Mouse (Mus musculus) testis, adult 2 months (tissue): ENCODE data around the gene Gm44790. TPM values are rescaled to one million over a fixed set of nuclear protein-coding genes. Genes with fewer than 3 reads are reported as not detected.
"Not testable (repeated sequence)": the region's sequence is repeated elsewhere in the genome, so short reads cannot be mapped to it uniquely, and the experiment has no call there.

Experiments used
- H3K27ac ChIP-seq: fragments of 200-500 bp; 2 replicates; pipeline ENCODE4 v1.5.1; 2012; ENCODE audit warnings: low read depth, low read length; ENCODE audit not compliant: control insufficient read depth, insufficient read depth
- H3K27me3 ChIP-seq: fragments of 200-500 bp; 2 replicates; pipeline ENCODE4 v1.6.1; 2012; ENCODE audit warnings: mild to moderate bottlenecking, low read length, moderate library complexity; ENCODE audit not compliant: control insufficient read depth, insufficient read depth
- H3K36me3 ChIP-seq: fragments of 200-500 bp; 2 replicates; pipeline ENCODE4 v1.6.1; 2012; ENCODE audit warnings: mild to moderate bottlenecking, low read length; ENCODE audit not compliant: control insufficient read depth, insufficient read depth
- H3K4me1 ChIP-seq: fragments of 200-500 bp; 2 replicates; pipeline ENCODE4 v1.6.1; 2012; ENCODE audit warnings: low read length; ENCODE audit not compliant: control insufficient read depth, insufficient read depth
- H3K4me3 ChIP-seq: fragments of 200-500 bp; 2 replicates; pipeline ENCODE4 v1.5.1; 2012; ENCODE audit warnings: low read depth, mild to moderate bottlenecking, low read length, moderate library complexity, mixed read lengths; ENCODE audit not compliant: control insufficient read depth
- CTCF ChIP-seq: fragments of 200-500 bp; IDR thresholded peaks from 2 replicates; pipeline ENCODE4 v1.5.1; 2012; ENCODE audit warnings: low read depth, mild to moderate bottlenecking, inconsistent platforms, low read length, moderate library complexity; ENCODE audit not compliant: control insufficient read depth, insufficient read depth, insufficient replicate concordance
- POLR2A ChIP-seq: fragments of 200-500 bp; IDR thresholded peaks from 2 replicates; pipeline ENCODE4 v1.6.1; 2012; ENCODE audit warnings: low read depth, mild to moderate bottlenecking, inconsistent platforms, low read length, moderate library complexity; ENCODE audit not compliant: control insufficient read depth
- polyA plus RNA-seq: library from polyadenylated mRNA; depleted of rRNA; stranded (reverse); fragments of >200 nt; gene quantifications from 2 replicates; pipeline ENCODE4 v1.2.3, GENCODE M21; 2012; rRNA removed

Gm44790 gene
- 2.8 and 3.1 TPM in 2 replicates for polyA plus RNA-seq

- Histone ChIP-seq H3K36me3 (peaks cover 5% of the 10 kb centered on the region), H3K27me3 (no peaks in the 10 kb centered on the region), H3K27ac (no peak within 1 kb of the TSS), H3K4me1 (no peaks in the 10 kb centered on the region), H3K4me3 (no peak within 1 kb of the TSS)
- TF ChIP-seq POLR2A (no peak), CTCF (no peak)
Observed at GRCm38 (mm10) chr6:86426358-86426757, at the start of gene Gm44790. TSS of gene Gm44790 (plus strand) at chr6:86426658.

DNA sequence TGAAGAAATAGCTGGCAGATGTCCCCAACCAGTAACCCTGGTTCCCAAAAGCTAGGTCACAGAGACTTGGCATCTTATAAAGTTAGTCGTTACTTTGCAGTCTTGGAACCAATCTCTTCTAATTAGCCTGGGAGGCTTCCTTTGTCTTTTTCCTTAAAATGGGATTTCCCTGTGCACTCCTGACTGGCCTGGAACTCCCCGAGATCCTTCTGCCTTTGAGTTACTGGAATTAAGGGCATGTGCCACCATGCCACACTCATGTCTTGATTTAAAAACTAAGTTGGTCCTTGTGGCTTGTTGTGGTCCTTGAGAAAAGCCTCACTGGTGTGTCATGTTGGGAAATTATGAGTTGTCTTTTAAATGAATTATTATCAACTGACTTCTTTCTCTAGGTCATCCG lies 48.1 kb upstream of the Gm44790 start:
- TF ChIP-seq POLR2A, result no peak
- TF ChIP-seq CTCF, result no peak
- Histone ChIP-seq H3K27me3 (no peaks in the 10 kb centered on the region), H3K27ac (no peak overlapping the region), H3K4me1 (no peaks in the 10 kb centered on the region; the same call in 1 of the 2 replicates), H3K4me3 (no peak overlapping the region), H3K36me3 (peaks cover 2% of the 10 kb centered on the region; the same call in 1 of the 2 replicates)

DNA sequence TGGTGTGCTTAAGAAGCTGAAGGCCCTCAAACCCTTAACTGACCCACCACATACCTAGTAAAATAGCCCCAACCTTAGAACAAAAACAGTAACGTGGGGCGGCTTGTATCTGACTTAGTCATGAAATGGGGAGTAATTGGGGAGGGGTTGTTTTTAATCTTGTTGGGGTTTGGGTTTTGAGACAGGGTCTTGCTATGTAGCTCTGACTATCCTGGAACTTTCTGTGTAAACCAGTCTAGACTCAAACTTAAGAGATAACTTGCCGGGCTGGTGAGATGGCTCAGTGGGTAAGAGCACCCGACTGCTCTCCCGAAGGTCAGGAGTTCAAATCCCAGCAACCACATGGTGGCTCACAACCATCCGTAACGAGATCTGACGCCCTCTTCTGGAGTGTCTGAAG lies 46.3 kb upstream of the Gm44790 start:
- H3K4me1 ChIP-seq, H3K4me3 ChIP-seq, H3K27me3 ChIP-seq, H3K27ac ChIP-seq, H3K36me3 ChIP-seq: not testable (repeated sequence)

- Histone ChIP-seq H3K36me3 (no peaks in the 10 kb centered on the region), H3K27ac (no peak overlapping the region), H3K4me1 (no peaks in the 10 kb centered on the region; the same call in 1 of the 2 replicates), H3K27me3 (no peaks in the 10 kb centered on the region), H3K4me3 (no peak overlapping the region)
- TF ChIP-seq CTCF (no peak), POLR2A (no peak)
Observed at GRCm38 (mm10) chr6:86382551-86382950, 43.9 kb upstream of the Gm44790 start.

DNA sequence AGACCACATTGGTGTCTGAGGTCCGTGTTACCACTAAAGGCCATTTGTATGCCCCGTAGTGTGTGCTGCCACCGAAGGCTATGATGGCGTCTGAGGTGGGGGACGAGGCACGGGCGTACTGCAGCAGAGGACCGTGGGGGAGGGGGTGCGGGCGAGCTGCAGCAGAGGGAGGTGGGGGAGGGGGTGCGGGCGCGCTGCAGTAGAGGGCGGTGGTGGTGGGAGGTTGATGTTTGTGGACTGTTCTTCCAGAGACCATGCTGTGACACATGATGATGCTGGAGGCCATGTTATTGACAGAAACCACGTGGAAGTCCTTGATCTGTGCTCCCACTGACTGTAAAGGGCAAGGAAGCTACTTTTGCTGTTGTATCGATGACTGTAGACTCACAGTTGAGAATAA lies 43.1 kb upstream of the Gm44790 start:
- H3K27ac ChIP-seq, result no peak overlapping the region
- no peaks in the 10 kb centered on the region for H3K36me3 ChIP-seq
- no peak overlapping the region for H3K4me3 ChIP-seq
- no peaks in the 10 kb centered on the region; the same call in 1 of the 2 replicates for H3K4me1 ChIP-seq
- no peak for TF ChIP-seq CTCF
- H3K27me3 ChIP-seq, result no peaks in the 10 kb centered on the region

- Histone ChIP-seq H3K4me3 (no peak overlapping the region), H3K27ac (no peak overlapping the region), H3K36me3 (no peaks in the 10 kb centered on the region), H3K4me1 (no peaks in the 10 kb centered on the region; the same call in 1 of the 2 replicates), H3K27me3 (no peaks in the 10 kb centered on the region)
- no peak for TF ChIP-seq CTCF
- no peak for TF ChIP-seq POLR2A
Observed at GRCm38 (mm10) chr6:86384692-86385091, 41.8 kb upstream of the Gm44790 start.

GRCm38 (mm10) chr6:86385362-86386104 lies 40.9 kb upstream of the Gm44790 start:
- TF ChIP-seq CTCF (no peak), POLR2A (no peak)
- Histone ChIP-seq H3K36me3 (no peaks in the 10 kb centered on the region), H3K4me3 (no peak overlapping the region), H3K27me3 (no peaks in the 10 kb centered on the region), H3K4me1 (no peaks in the 10 kb centered on the region; the same call in 1 of the 2 replicates), H3K27ac (no peak overlapping the region)
